Mouse (Mus musculus) C2C12 (cell line): ENCODE results near the gene Rhbdl1. TPM values are rescaled to one million over a fixed set of nuclear protein-coding genes. Genes with fewer than 3 reads are reported as not detected.
A peak's percentile ranks its signal among the peaks of the same experiment; 100 is the strongest.

Source experiments
- H3K27me3 ChIP-seq: one replicate; pipeline ENCODE4 v1.6.1; 2011; ENCODE audit not compliant: control insufficient read depth, insufficient read depth, insufficient read length
- H3K36me3 ChIP-seq: one replicate; pipeline ENCODE4 v1.6.1; 2011; ENCODE audit not compliant: control insufficient read depth, insufficient read depth
- H3K4me3 ChIP-seq: one replicate; pipeline ENCODE4 v1.5.1; 2011; ENCODE audit warnings: mild to moderate bottlenecking, control low read depth; ENCODE audit not compliant: poor library complexity, insufficient read depth, severe bottlenecking
- H3K79me2 ChIP-seq: one replicate; pipeline ENCODE4 v1.6.1; 2011; ENCODE audit not compliant: control insufficient read depth, insufficient read depth
- H3K79me3 ChIP-seq: one replicate; pipeline ENCODE4 v1.6.1; 2011; ENCODE audit warnings: low read depth, control low read depth
- H3ac ChIP-seq: one replicate; pipeline ENCODE3; 2011; ENCODE audit warnings: low read depth; ENCODE audit not compliant: control insufficient read depth, insufficient read length
- CEBPB ChIP-seq: IDR thresholded peaks from one replicate; pipeline ENCODE4 v1.6.1; 2011; ENCODE audit warnings: low read depth, mild to moderate bottlenecking, control low read depth, moderate library complexity
- CTCF ChIP-seq: IDR thresholded peaks from one replicate; pipeline ENCODE4 v1.5.1; 2011; ENCODE audit not compliant: control insufficient read depth, insufficient read depth, insufficient read length
- FOSL1 ChIP-seq: IDR thresholded peaks from one replicate; pipeline ENCODE4 v1.8.0; 2011; ENCODE audit warnings: mild to moderate bottlenecking, low read length; ENCODE audit not compliant: poor library complexity, insufficient read depth, severe bottlenecking
- MAX ChIP-seq: IDR thresholded peaks from one replicate; pipeline ENCODE4 v1.6.1; 2011; ENCODE audit warnings: mild to moderate bottlenecking, control low read depth
- MYOD1 ChIP-seq: IDR thresholded peaks from one replicate; pipeline ENCODE4 v1.6.1; 2011; ENCODE audit warnings: low read depth; ENCODE audit not compliant: control insufficient read depth, insufficient read length
- MYOG ChIP-seq: IDR thresholded peaks from one replicate; pipeline ENCODE4 v1.6.1; 2011; ENCODE audit not compliant: control insufficient read depth, insufficient read length; ENCODE audit errors: extremely low read depth
- USF1 ChIP-seq: IDR thresholded peaks from one replicate; pipeline ENCODE4 v1.6.1; 2011; ENCODE audit warnings: low read depth, mild to moderate bottlenecking, control low read depth, moderate library complexity
- polyA plus RNA-seq: library from polyadenylated mRNA; unstranded; fragments of >200 nt; fragmentation: generic; extraction: Trizol; gene quantifications from one replicate; pipeline ENCODE4 v1.2.1, GENCODE M21; 2012; ENCODE audit warnings: missing spikeins

Gene Rhbdl1
- polyA plus RNA-seq, 1 experiment = 0.40 TPM

DNA sequence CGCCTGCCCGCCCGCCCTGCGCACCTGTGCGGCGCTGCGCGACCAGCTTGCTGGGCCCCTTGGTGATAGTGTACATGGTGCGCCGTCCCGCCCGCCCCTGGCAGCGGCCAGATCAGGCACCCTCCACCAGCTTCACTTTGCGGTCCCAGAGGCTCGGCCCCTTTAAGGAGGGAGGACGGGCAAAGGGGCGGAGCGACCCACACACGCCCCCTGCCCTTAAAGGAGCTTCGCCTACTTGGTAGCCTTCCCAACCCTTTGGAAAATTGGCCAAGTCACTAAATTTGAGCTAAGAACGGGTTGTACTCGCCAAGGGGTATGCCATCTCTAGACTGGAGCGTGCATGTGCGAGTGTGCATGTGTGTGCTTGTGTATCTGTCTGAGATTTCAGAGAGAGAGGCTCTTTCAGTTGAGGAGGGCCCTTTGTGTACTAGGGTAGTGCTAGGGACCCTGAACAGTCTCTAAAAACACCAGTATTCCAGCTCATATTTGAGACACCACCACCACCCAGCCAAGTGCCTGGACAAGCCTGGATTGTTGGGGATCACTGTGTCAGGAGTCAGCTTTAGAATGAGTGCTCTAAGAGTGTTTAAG, 31.6 kb upstream of the Rhbdl1 start, which contains the start of gene Mcrip2:
Gene Mcrip2 (minus strand): TSS at position 164 of the 591 bp plus-strand sequence.
- no peak for TF ChIP-seq CEBPB
- no peak for TF ChIP-seq USF1
- no peak for TF ChIP-seq FOSL1
- TF ChIP-seq CTCF = no peak
- no peak for TF ChIP-seq MYOD1
- TF ChIP-seq MYOG = no peak
- no peak for TF ChIP-seq MAX
- Histone ChIP-seq H3K27me3 (no peaks in the 10 kb centered on the region), H3K79me3 (no peaks in the 10 kb centered on the region), H3K79me2 (peaks cover 9% of the 10 kb centered on the region), H3K4me3 (peak within 1 kb of the TSS; percentile 45), H3ac (peak within 1 kb of the TSS; percentile 75), H3K36me3 (no peaks in the 10 kb centered on the region)

DNA sequence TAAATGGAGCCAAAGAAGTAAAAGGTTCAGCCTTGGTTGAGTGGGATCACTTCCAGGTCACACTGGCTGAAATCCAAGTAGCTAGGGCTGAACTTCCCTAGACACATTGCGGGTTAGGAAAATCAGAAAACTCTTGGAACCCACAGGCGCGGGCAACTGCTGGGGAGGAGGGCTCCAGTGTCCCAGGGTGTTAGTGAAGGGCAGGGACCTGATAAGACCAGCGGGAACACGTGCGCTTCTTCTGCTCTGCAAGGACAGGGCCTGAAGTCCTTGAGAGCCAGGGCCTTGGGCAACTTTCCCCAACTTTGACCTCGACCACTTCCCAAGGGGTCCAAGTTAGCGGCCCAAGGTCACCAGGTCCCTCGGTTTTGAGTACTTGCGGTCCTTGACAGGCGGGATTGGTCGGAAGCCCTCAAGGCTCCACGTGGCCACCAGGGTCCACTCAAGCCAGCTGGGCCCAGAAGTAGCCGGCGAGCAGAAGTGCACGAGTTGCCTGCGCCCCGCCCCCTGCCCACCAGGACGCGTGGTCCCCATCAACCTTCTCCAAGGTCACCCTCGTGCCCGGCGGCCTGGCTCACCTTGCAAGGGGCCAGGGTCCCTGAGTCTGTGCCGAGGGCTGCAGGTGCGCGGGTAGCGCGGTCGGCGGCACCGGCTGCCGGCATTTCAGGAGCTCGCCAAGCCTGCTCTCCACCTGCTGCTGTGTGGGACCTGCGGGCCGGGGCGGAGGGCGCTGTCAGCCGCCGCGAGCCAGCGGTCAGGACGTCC, 30.9 kb upstream of the Rhbdl1 start:
- no peaks in the 10 kb centered on the region for H3K27me3 ChIP-seq
- H3K79me3 ChIP-seq = no peaks in the 10 kb centered on the region
- peaks cover 9% of the 10 kb centered on the region for H3K79me2 ChIP-seq
- peak overlapping the region; percentile 45 for H3K4me3 ChIP-seq
- no peak for TF ChIP-seq MYOD1
- peak; percentile 33 for TF ChIP-seq MAX
- TF ChIP-seq CEBPB = no peak
- no peak for TF ChIP-seq USF1
- no peaks in the 10 kb centered on the region for H3K36me3 ChIP-seq
- H3ac ChIP-seq = peak overlapping the region; percentile 75

GRCm38 (mm10) chr17:25867509-25867835, 30.4 kb upstream of the Rhbdl1 start:
- no peaks in the 10 kb centered on the region for H3K79me3 ChIP-seq
- H3K36me3 ChIP-seq = no peaks in the 10 kb centered on the region
- TF ChIP-seq CTCF (no peak), MAX (no peak), MYOD1 (no peak), CEBPB (no peak), USF1 (no peak), MYOG (no peak), FOSL1 (no peak)
- H3K4me3 ChIP-seq = peak overlapping the region; percentile 45
- H3K79me2 ChIP-seq = peaks cover 9% of the 10 kb centered on the region
- H3K27me3 ChIP-seq = no peaks in the 10 kb centered on the region
- H3ac ChIP-seq = peak overlapping the region; percentile 47

- no peaks in the 10 kb centered on the region for H3K36me3 ChIP-seq
- H3K79me3 ChIP-seq = no peaks in the 10 kb centered on the region
- H3K79me2 ChIP-seq = peaks cover 9% of the 10 kb centered on the region
- no peak overlapping the region for H3ac ChIP-seq
- H3K27me3 ChIP-seq = no peaks in the 10 kb centered on the region
- TF ChIP-seq MYOG = no peak
- TF ChIP-seq MAX = no peak
- TF ChIP-seq MYOD1 = no peak
- no peak for TF ChIP-seq FOSL1
- TF ChIP-seq USF1 = no peak
- no peak for TF ChIP-seq CEBPB
- no peak for TF ChIP-seq CTCF
- H3K4me3 ChIP-seq = no peak overlapping the region
Measured at GRCm38 (mm10) chr17:25866172-25866571, 29.1 kb upstream of the Rhbdl1 start.

DNA sequence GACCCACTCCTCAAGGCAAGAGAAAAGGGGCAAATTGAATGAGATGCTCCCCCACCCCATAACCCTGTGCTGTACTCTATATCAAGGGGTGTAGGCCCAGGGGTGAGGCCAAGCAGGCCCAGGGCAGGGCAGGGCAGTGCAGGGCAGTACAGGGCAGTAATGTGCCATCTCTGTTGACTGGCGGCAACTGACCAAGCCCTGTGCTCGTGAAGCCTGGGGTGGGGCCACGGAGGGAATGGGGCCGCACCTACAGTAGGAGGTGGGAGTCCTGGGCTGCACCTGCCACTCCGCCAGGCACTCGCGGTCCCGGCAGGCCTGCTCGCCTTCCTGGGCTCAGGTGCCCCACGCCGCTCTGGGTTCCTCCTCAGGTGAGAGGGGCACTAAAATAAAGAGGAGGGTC, 28.2 kb upstream of the Rhbdl1 start:
- Histone ChIP-seq H3K36me3 (no peaks in the 10 kb centered on the region), H3K27me3 (no peaks in the 10 kb centered on the region), H3K79me3 (no peaks in the 10 kb centered on the region), H3K4me3 (no peak overlapping the region), H3ac (no peak overlapping the region), H3K79me2 (peaks cover 9% of the 10 kb centered on the region)
- TF ChIP-seq FOSL1 (no peak), CEBPB (no peak), USF1 (no peak), MYOG (no peak), CTCF (no peak), MYOD1 (no peak), MAX (no peak)

GRCm38 (mm10) chr17:25864311-25864710, 27.2 kb upstream of the Rhbdl1 start:
- Histone ChIP-seq H3K4me3 (no peak overlapping the region), H3ac (no peak overlapping the region), H3K36me3 (no peaks in the 10 kb centered on the region), H3K79me2 (peaks cover 9% of the 10 kb centered on the region), H3K79me3 (no peaks in the 10 kb centered on the region), H3K27me3 (no peaks in the 10 kb centered on the region)
- TF ChIP-seq CTCF (no peak), MYOD1 (no peak), FOSL1 (no peak), CEBPB (no peak), USF1 (no peak)
